Mouse (Mus musculus) embryo, embryonic 11 days (tissue): ENCODE results near the gene Syngr2.

ENCODE experiments used
- DNase-seq: peaks from one replicate; pipeline ENCODE4 v3.0.0-alpha.2; 2015

The Syngr2 gene

GRCm38 (mm10) chr11:117836306-117836705 lies 26.8 kb downstream of the Syngr2 start:
- peak; percentile 37 for DNase-seq

- DNase-seq: no peak
Measured at GRCm38 (mm10) chr11:117838572-117838971, 29.1 kb downstream of the Syngr2 start.

- DNase-seq: no peak
Measured at GRCm38 (mm10) chr11:117839021-117839420, 29.6 kb downstream of the Syngr2 start.

- no peak for DNase-seq
Measured at GRCm38 (mm10) chr11:117840910-117841309, 31.4 kb downstream of the Syngr2 start.

GRCm38 (mm10) chr11:117843434-117843833 lies 34.0 kb downstream of the Syngr2 start:
- DNase-seq: no peak

DNA sequence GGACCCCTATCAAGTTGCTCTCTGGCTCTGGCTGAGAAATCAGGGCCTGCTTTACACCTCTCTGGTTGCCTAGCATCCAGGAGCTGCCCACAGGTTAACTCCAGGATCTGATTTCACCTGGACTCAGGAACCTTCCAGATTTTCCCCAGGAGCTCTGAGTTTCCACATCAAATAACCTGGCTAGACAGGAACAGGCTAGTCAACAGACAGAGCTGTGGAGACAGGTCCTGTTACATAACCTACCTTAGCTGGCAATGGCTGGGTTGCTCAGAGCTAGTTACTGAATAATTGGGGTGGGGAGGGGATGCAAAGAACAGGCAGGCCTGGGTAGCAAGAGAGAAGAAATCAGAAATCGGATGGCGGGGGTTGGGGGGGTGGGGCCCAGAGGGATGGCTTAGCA lies 35.5 kb downstream of the Syngr2 start:
- no peak for DNase-seq

- no peak for DNase-seq
Measured at GRCm38 (mm10) chr11:117845651-117846050, 36.2 kb downstream of the Syngr2 start.

- DNase-seq: peak; percentile 44
Measured at GRCm38 (mm10) chr11:117846640-117847039, 37.2 kb downstream of the Syngr2 start.

DNA sequence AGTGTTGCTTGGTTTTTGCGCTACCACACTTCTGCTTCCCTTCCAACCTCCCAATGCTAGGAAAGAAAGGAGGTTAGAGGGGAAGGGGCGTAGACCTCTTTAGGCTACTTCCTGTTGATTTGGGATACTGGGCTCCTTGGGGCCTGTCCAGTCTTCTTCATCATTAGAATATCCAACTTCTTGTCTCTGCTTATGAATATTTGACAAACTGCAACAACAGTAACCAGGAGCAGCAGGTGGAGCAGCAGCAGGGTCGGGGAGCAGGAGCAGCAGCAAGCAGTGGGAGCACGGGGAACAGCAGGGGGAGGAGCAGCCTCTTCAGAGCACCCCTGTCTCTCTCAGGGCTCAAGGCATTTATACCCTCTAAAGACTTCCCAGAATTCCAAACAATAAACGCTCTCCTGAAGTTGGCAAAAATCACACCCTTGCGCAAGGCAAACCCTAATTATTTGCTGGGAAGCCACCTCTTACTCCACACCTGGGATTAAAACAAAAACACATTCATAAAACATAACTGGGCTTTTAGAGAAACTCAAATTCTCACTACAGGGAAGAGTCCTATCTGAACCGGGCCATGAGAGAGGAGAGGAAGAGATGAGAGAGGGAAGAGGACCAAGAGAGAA lies 38.2 kb downstream of the Syngr2 start:
- DNase-seq: no peak

DNA sequence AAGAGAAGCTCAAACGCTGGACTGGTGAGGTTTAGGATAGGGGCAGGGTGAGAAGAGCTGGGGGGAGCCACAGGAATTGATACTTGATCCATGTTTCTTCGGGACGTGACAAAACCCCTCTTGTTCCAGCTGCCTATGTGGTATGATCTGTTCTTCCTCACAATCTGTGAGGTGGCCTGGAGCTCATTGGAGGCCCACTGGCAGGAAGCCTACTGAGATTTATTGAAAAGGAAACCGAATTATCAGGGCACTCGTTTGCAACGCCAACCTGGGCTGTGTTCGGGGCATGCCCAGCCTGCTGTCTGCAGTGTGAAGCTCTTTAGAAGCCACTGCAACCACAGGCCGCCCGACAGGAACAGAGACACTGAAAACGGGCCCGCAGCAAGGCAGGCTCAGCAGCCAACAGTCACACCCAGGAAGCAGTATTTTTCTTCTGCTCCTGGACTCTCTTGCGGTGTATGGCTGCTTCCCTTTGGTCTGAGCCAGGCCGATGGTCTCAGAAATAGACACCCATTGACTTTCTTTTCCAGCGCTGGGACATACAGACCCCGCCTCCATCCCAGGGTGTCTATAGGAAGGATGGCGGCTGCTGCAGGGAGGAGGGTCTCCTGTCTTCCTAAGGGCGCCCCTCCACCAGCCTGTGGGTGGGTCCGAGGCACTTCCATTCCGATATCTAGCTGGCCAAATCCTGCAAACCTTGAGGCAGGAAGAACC lies 39.0 kb downstream of the Syngr2 start:
- DNase-seq: peak; percentile 20

DNA sequence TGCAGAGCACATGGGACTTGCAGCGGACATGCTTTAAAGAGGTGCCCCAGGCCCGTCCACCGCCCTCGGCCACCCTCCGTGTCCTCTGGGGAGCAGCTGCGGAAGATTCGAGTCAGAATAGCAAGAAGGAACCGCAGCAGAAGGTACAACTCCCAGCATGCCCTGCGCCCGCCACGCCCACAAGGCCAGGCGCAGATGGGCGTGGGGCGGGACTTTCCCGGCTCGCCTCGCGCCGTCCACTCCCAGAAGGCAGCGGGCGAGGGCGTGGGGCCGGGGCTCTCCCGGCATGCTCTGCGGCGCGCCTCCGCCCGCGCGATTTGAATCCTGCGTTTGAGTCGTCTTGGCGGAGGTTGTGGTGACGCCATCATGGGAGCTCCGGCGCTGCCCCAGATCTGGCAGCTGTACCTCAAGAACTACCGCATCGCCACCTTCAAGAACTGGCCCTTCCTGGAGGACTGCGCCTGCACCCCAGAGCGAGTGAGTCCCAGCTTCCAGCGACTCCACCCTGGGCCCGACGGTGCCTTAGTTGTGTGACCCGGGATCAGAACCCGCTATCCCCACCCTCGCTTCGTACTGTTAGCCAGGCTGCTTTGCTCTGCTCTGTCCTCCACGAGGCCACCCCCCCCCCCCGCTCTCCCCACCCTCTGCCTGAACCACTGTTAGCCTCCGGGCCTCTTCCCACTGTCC lies 39.7 kb downstream of the Syngr2 start, which contains the start of gene Birc5:
Birc5 (plus strand) TSS at position 267 of the 687 bp plus-strand sequence.
- DNase-seq: peak; percentile 99

DNA sequence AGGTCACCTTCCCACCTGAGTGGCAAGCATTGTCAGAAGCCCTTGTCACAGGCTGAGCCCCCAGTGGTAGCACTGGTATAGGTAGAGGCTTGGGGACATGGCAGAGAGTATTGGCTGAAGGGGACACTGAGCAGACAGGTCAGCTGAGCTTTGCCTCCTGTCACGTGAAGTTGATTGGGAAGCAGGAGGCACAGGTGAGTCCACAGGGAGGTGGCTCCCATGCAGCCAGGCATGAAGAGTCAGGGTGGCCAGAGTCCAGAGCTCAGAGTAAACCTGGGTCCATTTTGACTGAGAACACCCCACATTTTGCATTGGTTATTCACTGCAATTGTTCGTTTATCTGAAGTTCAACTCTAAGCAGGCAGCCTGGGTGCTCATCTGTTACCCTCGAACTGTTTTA lies 43.4 kb downstream of the Syngr2 start:
- no peak for DNase-seq

- no peak for DNase-seq
Measured at GRCm38 (mm10) chr11:117854241-117854640, 44.8 kb downstream of the Syngr2 start.

DNA sequence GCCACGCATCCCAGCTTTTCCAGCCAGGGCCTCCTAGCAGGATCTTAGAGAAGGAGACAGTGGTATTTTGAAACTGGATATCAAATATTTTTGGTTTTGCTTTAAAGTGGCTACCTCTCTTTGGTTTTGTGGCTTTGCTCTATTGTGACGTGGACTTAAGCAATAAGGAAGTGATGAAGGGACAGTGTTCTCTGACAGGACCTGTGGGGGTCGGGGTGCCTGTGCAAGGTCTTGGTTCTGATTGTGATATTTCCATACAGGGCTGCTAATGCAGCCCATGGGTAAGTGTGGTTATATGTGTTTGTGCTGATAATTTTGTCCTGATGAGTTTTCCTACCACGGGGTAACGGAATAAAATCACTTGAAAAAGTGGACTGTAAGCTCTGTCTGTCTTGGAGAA lies 45.9 kb downstream of the Syngr2 start:
- DNase-seq: no peak

GRCm38 (mm10) chr11:117855975-117856374 lies 46.5 kb downstream of the Syngr2 start:
- DNase-seq: no peak

DNA sequence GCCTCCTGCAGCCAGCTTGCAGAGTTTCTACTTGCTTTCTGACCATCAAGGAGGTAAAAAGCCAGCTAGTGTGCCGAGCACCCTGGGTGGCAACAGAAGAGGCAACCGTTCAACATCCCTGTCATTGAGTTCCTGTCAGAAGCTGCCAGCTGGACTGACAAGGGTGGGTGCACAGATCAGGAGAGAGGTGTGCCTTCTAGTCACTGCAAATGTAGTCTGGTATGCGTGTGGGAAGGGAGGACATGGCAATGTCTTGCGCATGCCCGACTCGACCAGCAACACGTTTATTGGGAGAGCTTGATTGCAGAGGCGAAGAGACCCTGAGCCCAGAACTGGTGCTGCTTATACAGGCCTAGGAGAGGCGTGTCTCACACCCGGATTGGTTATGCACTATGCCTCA lies 48.0 kb downstream of the Syngr2 start:
- DNase-seq: no peak

- no peak for DNase-seq
Measured at GRCm38 (mm10) chr11:117858392-117858791, 48.9 kb downstream of the Syngr2 start.

- no peak for DNase-seq
Measured at GRCm38 (mm10) chr11:117860601-117861000, 51.1 kb downstream of the Syngr2 start, which contains the start of gene Tmem235. Gene Tmem235, plus strand, starts transcription at chr11:117860752.

- DNase-seq: no peak
Measured at GRCm38 (mm10) chr11:117863174-117863856, 53.8 kb downstream of the Syngr2 start.
